Mouse (Mus musculus) gastrocnemius, adult 2 months (tissue): ENCODE results near the gene Zfp827. TPM values are rescaled to one million over a fixed set of nuclear protein-coding genes. Genes with fewer than 3 reads are reported as not detected.

ENCODE experiments used
- DNase-seq: peaks from one replicate; pipeline ENCODE4 v3.0.0; 2022
- H3K27ac ChIP-seq: fragments of 200-600 bp; 2 replicates; pipeline ENCODE4 v1.8.1; 2022; ENCODE audit warnings: mild to moderate bottlenecking
- H3K4me3 ChIP-seq: fragments of 200-600 bp; 2 replicates; pipeline ENCODE4 v1.8.1; 2022; ENCODE audit warnings: mild to moderate bottlenecking, moderate library complexity
- CTCF ChIP-seq: fragments of 200-600 bp; IDR thresholded peaks from 2 replicates; pipeline ENCODE4 v1.8.1; 2022; ENCODE audit warnings: antibody characterized with exemption, mild to moderate bottlenecking, moderate library complexity
- intact Hi-C: fragments of 180-260 bp; cut with DNase I; formaldehyde crosslinking; loops from one replicate; pipeline ENCODE4 v1.15.1; 2025
- total RNA-seq, 2 experiments: library from RNA; stranded (reverse); gene quantifications; 2 replicates each; pipeline ENCODE4 v1.2.3; 2021

Gene Zfp827
- total RNA-seq, 2 experiments from 2014 or later, result 2.7 to 7.1 TPM

DNA sequence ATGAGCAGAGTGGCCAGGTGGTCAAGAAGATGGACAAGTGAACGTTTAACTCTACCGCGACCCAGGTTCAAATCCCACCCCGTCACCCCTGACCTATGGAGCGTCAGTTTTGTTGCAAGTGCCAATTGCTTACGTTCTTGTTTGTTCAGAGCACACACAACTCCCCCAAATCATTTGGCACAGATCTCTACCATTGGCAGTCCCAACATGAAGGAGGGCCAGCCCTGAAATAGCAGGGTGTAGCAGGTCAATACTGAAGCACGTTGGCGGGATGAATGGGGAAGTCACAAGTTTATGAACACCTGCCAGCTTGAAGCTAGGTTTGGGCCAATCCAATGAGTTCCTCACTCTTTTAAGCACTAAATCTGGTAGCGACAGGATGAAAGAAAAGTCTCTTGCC, 46.7 kb downstream of the Zfp827 start:
- H3K27ac ChIP-seq, result no peak overlapping the region
- H3K4me3 ChIP-seq, result no peak overlapping the region
- intact Hi-C loops, result no loop called here
- TF ChIP-seq CTCF, result no peak
- no peak for DNase-seq

DNA sequence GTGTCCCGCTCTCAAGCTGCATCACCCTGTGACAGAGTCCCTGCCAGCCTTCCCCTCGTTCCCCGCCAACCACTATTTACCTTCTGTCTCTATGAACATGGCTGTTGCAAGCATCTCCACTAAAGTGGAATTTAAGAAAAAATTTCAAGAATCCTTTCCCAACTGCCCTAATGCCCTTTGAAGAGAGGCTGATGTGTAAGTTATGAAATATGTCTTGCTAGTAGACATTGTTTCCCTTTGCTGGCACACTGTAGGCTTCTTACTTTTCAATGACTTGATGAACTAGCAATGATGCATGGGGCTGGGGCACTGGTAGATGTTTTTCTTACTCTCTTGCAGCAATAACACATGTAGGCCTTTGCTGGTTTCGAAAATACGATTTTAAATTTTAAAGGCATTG, 49.0 kb downstream of the Zfp827 start:
- no peak overlapping the region for H3K4me3 ChIP-seq
- H3K27ac ChIP-seq, result no peak overlapping the region
- DNase-seq, result no peak
- intact Hi-C loops, result no loop called here
- TF ChIP-seq CTCF, result no peak

DNA sequence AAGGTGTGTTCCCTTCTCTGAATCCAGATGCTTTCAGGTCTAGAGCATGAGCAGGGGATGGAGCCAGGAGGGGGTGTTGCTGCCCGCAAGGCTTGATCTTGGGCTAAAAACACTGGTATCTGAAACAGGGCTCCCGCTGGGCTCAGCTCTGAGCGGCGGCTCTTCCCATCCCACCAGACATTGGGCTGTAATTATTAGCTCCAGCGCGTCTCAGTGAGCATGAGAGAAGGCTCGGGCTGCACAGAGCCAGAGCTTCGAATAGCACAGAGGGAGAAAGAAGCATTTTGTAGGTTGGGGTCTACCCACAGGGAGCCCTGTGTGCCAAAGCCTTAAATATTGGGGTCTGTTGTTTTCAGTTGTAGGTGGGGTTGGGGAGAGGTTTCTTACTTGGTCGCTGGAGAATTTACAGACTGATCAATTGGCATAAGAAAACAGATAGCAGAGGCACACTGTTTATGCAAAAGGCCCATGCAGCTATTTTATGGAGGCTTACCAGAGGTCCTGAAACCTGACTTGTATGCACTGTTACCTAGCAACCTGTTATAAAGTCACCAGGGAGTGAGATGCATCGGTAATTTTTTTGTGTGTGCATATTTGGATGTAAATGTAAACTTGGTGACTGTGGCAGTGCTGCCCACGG, 50.4 kb downstream of the Zfp827 start:
- no peak overlapping the region for H3K4me3 ChIP-seq
- no peak overlapping the region for H3K27ac ChIP-seq
- no peak for DNase-seq
- intact Hi-C loops, result no loop called here
- no peak for TF ChIP-seq CTCF

DNA sequence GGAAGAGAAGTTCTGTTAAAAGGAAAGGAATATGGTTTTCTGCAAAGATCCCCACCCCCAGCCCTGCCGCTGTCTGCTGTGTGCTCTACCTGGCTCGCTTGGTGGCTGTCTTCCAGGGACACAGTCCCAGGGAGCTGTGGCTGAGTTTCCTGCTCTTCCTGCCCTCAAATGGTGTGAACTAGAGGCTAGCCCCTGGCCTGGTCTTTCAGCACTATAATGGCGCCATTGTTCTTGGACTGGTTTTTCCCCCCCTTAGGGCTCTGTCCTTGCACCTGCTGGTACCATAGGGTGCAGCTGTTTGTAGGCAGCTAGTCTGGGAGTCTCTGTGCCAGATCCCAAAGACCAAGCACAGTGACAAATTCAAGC, 50.9 kb downstream of the Zfp827 start:
- no peak for DNase-seq
- no peak overlapping the region for H3K4me3 ChIP-seq
- H3K27ac ChIP-seq, result no peak overlapping the region
- intact Hi-C loops, result no loop called here
- TF ChIP-seq CTCF, result no peak

DNA sequence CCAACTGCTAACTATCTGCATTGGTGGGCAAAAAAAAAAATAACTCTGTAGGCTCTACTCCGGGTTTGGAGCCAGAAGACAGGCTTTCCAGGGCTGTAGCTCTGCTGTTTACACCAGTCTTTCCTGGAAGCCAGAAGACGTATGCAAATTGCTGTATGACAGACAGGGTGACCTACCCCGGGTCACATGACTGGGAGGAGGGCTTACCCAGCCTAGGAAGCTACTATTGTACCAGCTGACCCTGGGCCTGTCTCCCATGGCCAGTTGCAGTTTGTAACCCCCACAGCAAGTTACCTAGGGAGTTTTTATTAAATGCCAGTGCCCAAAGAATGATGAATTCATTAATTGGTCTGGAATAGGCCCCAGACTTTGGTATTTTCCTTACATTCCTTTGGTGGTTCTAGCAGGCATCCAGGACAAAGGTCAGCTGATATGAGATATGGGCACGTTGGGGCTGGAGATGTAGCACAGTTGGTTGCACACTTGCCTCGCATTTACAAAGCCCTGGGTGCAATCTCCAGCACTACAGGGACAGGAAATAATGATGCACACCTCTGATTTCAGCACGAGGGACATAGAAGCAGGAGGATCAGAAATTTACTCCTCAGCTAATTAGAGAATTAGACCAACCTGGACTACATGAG, 52.0 kb downstream of the Zfp827 start:
- H3K27ac ChIP-seq, result peak overlapping the region; percentile 20; the same call in 1 of the 2 replicates
- intact Hi-C loops, result loop anchor here (5.0 kb wide), 1 partner anchor 53 kb away; the partner anchor contains the start of gene Zfp827
- no peak for TF ChIP-seq CTCF

DNA sequence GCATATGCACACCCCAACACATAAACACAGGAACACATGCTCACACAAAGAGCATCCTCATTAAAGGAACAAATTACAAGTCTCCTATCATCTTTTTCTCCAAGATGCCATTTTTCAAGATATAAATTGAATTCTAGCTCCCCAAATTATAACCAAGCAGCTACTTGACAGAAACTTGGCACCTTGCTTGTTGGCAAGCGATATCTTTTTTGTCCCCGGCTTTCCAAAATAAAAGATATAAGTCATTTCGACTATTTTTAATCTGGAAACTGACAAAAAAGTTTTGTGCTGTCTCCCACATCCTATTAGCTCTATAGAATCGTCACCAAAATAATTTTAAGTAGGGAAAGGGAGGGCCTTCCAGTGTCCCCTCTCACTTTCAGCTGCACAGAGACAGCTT, 53.1 kb downstream of the Zfp827 start:
- no peak for TF ChIP-seq CTCF
- DNase-seq, result no peak
- intact Hi-C loops, result loop anchor here (5.0 kb wide), 1 partner anchor 54 kb away; the partner anchor contains the start of gene Zfp827
- no peak overlapping the region for H3K27ac ChIP-seq
- H3K4me3 ChIP-seq, result no peak overlapping the region

More for the DNA sequence above, 52.0 kb downstream of the Zfp827 start:
- H3K4me3 ChIP-seq, result no peak overlapping the region
- DNase-seq, result no peak

DNA sequence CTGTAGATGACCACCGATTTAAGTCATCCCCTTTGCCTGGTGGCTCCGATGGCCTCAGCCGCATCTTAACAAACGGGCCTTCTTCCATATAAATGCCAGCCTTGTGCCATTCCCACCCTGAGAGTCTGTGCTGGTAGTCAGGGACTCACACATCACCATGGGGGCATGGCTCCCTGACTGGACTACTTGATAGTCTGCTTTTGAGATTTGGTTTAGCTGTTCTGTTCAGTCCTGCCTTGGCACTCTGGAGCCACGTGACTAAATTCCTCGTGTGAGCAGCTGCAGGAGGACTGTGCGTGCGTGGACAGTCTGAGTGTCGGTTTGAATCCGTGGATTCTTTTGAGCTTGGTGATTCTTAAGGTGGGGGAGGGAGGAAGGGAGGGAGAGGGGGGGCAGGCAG, 53.7 kb downstream of the Zfp827 start:
- Histone ChIP-seq H3K27ac (no peak overlapping the region), H3K4me3 (no peak overlapping the region)
- DNase-seq, result no peak
- no peak for TF ChIP-seq CTCF
- intact Hi-C loops, result loop anchor here (5.0 kb wide), 1 partner anchor 55 kb away; the partner anchor contains the start of gene Zfp827

DNA sequence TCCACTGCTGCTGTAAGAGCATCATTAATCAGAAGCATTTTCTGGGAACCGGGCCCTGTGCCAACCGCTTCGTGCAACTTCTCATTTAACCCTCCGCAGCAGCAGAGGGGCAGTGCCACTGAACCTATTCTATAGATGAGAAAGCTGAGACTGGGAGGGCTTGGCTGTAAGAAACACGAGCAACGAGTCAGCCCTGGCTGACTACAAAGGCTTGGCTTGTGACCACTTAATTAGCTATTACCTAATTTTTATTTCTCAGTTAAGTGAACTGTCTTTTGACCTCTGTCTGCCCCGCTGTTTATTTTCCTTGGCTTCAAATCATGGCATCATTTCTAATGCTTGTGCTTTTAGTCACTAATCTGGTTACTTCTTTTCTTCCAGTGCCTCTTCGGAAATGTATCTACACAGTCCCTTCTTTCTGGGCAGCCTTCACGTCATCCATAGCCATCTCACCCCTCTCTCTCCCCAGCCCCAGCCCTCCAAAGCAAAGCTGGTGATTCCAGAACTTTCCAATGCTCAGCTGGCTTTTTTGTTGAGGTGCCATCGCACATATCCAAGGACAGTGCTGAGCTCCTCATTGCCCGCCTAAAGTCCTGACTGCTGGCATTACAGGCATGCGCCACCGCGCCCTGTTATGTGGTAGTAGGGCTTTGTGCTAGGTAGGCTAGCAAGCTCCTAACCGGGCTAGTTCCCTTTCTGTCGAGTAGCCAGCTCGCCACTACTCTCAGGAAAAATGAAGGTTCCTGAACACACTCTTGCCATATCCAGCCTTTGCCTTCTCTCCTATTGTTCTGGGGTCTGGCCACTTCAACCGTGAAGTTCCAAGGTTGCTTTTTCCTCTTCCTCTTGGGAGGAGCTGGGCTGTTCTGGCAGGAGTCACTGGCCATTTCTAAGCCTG, 55.5 kb downstream of the Zfp827 start:
- Histone ChIP-seq H3K4me3 (peak overlapping the region; percentile 51), H3K27ac (peak overlapping the region; percentile 85)
- intact Hi-C loops, result loop anchor here (5.0 kb wide), 1 partner anchor 56 kb away; the partner anchor contains the start of gene Zfp827
- peak; percentile 43 for DNase-seq
- TF ChIP-seq CTCF, result no peak

DNA sequence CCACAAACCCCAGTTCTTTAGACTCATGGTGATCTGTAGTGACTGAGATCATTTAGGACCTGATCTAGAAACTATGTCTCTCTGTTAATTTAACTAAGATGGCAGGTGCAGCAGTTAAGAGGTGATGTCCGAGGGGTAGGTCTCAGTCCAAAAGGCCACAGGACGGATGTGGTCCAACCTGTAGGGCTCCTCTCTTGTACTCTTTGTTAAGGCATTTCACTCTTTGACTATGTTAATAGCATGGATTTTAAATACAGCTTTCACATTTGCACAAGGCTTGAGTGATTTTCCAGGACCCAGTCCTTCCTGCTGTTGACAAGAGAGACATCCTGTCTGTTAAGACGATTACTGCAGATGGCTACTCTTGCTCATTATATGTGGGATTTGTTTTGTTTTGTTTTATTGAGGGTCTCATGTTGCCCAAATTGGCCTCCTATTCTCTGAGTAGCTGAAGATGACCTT, 56.2 kb downstream of the Zfp827 start:
- H3K27ac ChIP-seq, result peak overlapping the region; percentile 85
- no peak for TF ChIP-seq CTCF

DNA sequence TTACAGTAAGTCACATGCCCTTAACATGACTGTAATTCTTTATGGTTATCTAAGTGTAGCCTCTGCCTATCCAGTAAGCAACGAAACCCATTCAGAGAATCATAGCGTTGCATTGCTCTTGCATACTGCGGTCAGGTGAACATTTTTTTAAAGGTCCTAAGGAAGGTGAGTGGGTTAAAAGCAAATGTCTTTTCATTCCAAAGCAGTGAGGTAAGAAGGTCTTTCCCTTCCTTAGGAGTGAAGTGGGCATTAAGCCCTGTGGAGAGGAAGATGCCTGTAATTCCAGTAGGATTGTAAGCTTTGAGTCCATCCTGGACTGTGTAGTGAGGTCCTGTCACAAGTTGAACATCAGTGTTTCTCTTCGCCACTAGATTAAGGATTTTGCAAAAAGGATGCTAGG, 66.2 kb downstream of the Zfp827 start:
- TF ChIP-seq CTCF, result no peak
- Histone ChIP-seq H3K4me3 (no peak overlapping the region), H3K27ac (no peak overlapping the region)
- intact Hi-C loops, result no loop called here
- DNase-seq, result no peak

More for the DNA sequence above, 56.2 kb downstream of the Zfp827 start:
- intact Hi-C loops, result loop anchor here (5.0 kb wide), 1 partner anchor 57 kb away; the partner anchor contains the start of gene Zfp827
- H3K4me3 ChIP-seq, result peak overlapping the region; percentile 32
- no peak for DNase-seq

DNA sequence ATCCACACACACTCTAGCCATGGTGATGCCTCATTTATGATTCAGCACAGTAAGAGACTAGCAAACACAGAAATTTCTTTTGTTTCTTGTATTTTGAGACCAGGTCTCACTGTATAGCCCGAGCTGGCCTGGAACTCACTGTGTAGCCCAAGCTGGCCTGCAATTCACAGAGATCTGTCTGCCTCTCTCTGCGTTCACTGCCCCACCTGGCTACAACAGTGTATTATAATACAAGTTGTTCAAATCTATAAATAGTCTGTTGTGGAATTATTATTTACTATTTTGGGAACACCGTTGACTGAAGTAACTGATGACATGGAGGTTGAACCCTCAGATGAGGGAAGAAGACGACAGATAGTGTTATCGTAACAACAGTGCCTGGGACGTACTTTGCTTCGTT, 66.9 kb downstream of the Zfp827 start:
- TF ChIP-seq CTCF, result no peak
- Histone ChIP-seq H3K27ac (peak overlapping the region; percentile 4; the same call in 1 of the 2 replicates), H3K4me3 (no peak overlapping the region)
- DNase-seq, result no peak
- intact Hi-C loops, result no loop called here

DNA sequence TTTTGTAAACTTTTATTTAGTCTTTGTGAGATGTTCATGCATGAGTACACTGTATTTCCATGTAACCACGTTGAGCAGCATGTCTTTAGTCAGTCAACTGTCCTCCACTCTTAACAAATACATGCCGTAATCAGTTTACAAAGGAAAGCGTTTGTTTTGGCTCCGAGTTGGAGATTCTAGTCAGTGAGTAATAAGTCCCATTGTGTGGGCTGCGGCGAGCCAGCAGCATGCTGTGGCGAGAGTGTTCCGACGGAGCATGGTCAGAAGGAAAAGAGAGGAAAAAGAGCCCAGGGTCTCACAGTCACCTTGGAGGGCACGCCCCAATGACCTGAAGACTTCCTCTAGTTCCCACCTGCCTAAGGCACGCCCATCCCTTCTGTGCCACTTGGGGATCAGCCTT, 68.7 kb downstream of the Zfp827 start:
- no peak overlapping the region for H3K4me3 ChIP-seq
- H3K27ac ChIP-seq, result no peak overlapping the region
- intact Hi-C loops, result no loop called here
- no peak for DNase-seq
- TF ChIP-seq CTCF, result no peak
